Mouse (Mus musculus) small intestine, adult 2 months (tissue): ENCODE data around the gene Cmip. TPM values are rescaled to one million over a fixed set of nuclear protein-coding genes. Genes with fewer than 3 reads are reported as not detected.

Experiments used
- H3K27ac ChIP-seq: fragments of 200-500 bp; 2 replicates; pipeline ENCODE4 v1.5.1; 2012; ENCODE audit warnings: low read depth, low read length, control low read depth, inconsistent platforms; ENCODE audit not compliant: insufficient read depth
- H3K27me3 ChIP-seq: fragments of 200-500 bp; 2 replicates; pipeline ENCODE4 v1.6.1; 2012; ENCODE audit warnings: mild to moderate bottlenecking, moderate library complexity, low read length, inconsistent platforms; ENCODE audit not compliant: control insufficient read depth, insufficient read depth
- H3K36me3 ChIP-seq: fragments of 200-500 bp; 2 replicates; pipeline ENCODE4 v1.6.1; 2012; ENCODE audit warnings: mild to moderate bottlenecking, low read length, control low read depth, inconsistent platforms; ENCODE audit not compliant: control insufficient read depth, insufficient read depth
- H3K4me1 ChIP-seq: fragments of 200-500 bp; 2 replicates; pipeline ENCODE4 v1.6.1; 2012; ENCODE audit warnings: low read length, inconsistent platforms, mixed read lengths; ENCODE audit not compliant: control insufficient read depth, insufficient read depth, insufficient read length
- H3K4me3 ChIP-seq: fragments of 200-500 bp; 2 replicates; pipeline ENCODE4 v1.5.1; 2012; ENCODE audit warnings: low read depth, mild to moderate bottlenecking, control low read depth, inconsistent platforms, low read length, moderate library complexity
- CTCF ChIP-seq: fragments of 200-500 bp; IDR thresholded peaks from 2 replicates; pipeline ENCODE4 v1.5.1; 2012; ENCODE audit warnings: low read depth, mild to moderate bottlenecking, control low read depth, inconsistent platforms, low read length, moderate library complexity, mixed read lengths; ENCODE audit not compliant: insufficient replicate concordance, insufficient read length; ENCODE audit errors: extremely low read depth
- POLR2A ChIP-seq: fragments of 200-500 bp; IDR thresholded peaks from 2 replicates; pipeline ENCODE4 v1.6.1; 2012; ENCODE audit warnings: low read depth, mild to moderate bottlenecking, control low read depth, inconsistent platforms, low read length, moderate library complexity
- WGBS: fragments of 180-500 bp; shearing (Covaris S2); methylation state at CpG from one replicate; pipeline ENCODE4 v1.1.7; 2018; 5-methylcytosine and 5-hydroxymethylcytosine counted together
- polyA plus RNA-seq: library from polyadenylated mRNA; depleted of rRNA; stranded (reverse); fragments of >200 nt; gene quantifications from 2 replicates; pipeline ENCODE4 v1.2.3, GENCODE M21; 2012

Cmip gene
- polyA plus RNA-seq, 1 experiment: 129 TPM

DNA sequence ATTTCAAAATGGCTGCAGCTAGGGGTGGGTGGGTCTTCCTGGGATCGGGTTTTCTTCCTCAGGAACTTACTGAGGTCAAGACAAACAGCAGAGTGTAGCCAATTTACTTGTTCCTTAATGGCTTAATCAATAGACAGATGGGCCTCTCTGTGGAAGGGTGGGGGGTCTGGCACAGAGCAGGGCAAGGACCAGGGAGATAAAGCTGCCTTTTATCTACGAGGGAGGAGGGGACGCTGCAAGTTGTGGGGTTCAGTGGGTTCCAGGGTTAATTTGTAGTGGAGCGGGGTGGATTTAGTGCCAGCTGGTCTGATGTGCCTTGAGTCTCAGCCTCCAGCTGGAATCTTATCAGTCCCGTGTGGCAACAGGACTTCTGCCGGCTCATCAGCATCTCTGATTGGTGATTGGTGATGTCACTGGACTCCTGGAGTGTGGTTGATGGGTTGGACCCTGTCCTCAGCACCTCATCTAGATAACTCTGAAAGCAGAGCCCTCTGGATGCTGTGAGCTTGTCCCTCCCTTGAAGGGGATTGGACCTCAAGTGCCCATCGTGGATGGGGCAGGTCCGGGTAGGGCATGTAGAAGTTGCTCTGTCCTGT is 65.9 kb downstream of the Cmip start:
- Histone ChIP-seq H3K27me3 (no peaks in the 10 kb centered on the region), H3K36me3 (peaks cover 11% of the 10 kb centered on the region; the same call in 1 of the 2 replicates), H3K4me1 (peaks cover 48% of the 10 kb centered on the region), H3K27ac (peak overlapping the region; percentile 48), H3K4me3 (no peak overlapping the region)
- TF ChIP-seq POLR2A (no peak), CTCF (peak; percentile 3; the same call in 1 of the 2 replicates)
- 22% methylated on average over 8 of the region's 8 CpGs for WGBS

DNA sequence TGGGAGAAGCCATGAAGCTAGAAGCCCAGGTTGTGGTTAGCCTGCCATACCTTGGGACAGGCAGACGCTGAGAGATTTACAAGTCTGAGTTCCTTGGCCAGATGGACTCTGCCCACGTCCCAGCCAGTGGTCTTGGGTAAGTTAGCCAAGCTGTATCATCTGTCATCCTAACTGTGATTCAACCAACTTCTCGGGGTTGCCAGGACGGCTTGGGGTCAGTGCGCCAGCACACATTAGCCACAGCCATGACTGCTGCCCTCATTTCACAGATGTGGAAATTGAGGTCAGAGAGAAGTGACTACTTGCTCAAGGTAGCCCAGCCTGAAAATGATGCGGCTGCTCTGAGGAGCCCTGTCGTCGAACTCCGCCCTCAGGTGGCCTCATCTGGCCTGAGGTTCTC is 68.0 kb downstream of the Cmip start:
- WGBS: 83% methylated on average over 9 of the region's 9 CpGs
- H3K27me3 ChIP-seq: no peaks in the 10 kb centered on the region
- peaks cover 58% of the 10 kb centered on the region for H3K4me1 ChIP-seq

DNA sequence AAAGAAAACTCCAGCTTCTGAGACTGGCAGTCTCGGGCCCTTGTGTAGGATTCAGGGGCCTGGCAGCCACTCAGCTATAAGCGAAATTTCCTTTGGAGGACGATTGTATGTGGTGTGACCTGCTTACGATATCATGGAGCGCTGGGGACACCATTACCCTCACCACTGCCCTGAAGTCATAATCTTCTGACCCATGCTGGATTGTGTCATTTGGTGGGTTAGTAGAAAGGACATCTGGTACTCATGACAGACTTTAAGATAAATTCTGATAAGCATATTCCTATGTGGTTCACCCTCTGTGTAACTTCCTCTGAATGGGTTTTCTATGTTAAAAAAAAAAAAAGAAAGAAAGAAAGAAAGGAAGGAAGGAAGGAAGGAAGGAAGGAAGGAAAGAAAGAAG is 69.9 kb downstream of the Cmip start:
- H3K36me3 ChIP-seq: peaks cover 5% of the 10 kb centered on the region; the same call in 1 of the 2 replicates
- peak overlapping the region; percentile 94 for H3K27ac ChIP-seq
- no peak for TF ChIP-seq CTCF
- TF ChIP-seq POLR2A: no peak
- H3K27me3 ChIP-seq: no peaks in the 10 kb centered on the region
- H3K4me1 ChIP-seq: peaks cover 54% of the 10 kb centered on the region
- no peak overlapping the region for H3K4me3 ChIP-seq
- WGBS: 49% methylated on average over 5 of the region's 5 CpGs

More for the DNA sequence above, 68.0 kb downstream of the Cmip start:
- H3K4me3 ChIP-seq: no peak overlapping the region
- no peak for TF ChIP-seq CTCF
- no peak for TF ChIP-seq POLR2A
- H3K36me3 ChIP-seq: peaks cover 7% of the 10 kb centered on the region; the same call in 1 of the 2 replicates
- H3K27ac ChIP-seq: no peak overlapping the region

DNA sequence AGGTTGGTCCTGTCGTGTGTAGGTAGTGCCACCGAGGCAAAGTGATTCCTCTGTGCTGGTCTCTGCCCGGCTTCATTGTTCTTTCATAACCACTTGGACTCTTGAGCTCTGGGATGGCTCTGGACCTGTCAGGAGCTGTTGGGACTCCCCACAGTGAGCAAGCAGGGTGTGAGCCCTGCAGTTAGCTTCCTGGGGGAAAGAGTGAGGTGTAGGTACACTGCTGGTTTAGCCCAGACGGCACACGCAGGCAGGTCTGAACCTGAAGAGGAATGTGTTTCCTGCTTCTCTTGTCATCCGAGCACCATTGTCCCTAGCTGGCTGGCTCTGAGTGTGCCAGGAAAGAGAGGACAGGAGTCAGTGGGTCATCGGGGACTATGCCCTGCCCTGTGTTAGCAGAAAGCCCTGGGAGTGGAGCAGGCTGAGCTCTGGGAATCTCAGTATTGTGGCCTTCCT is 70.5 kb downstream of the Cmip start:
- 16% methylated on average over 7 of the region's 7 CpGs for WGBS
- H3K27me3 ChIP-seq: no peaks in the 10 kb centered on the region
- H3K27ac ChIP-seq: peak overlapping the region; percentile 94
- peaks cover 5% of the 10 kb centered on the region; the same call in 1 of the 2 replicates for H3K36me3 ChIP-seq
- TF ChIP-seq POLR2A: no peak
- TF ChIP-seq CTCF: no peak
- H3K4me3 ChIP-seq: no peak overlapping the region
- H3K4me1 ChIP-seq: peaks cover 53% of the 10 kb centered on the region

DNA sequence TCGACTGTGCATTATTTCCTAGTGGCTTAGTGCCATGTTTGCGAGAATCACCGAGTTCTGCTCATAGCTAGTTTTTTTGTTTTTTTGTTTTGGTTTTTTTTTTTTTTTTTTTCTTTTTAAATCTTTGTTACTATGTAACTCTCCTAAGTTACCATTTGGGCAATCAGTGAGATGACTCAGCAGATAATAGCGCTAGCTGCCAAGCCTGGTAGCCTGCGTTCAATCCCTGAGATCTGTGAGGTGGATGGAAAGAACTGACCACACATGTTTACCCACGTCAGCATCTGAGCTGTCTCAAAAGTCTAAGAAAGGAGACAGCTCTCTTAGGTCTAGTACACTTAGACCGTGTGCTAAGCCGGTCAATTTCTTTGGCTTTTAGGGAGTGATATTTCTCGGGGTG is 71.9 kb downstream of the Cmip start:
- TF ChIP-seq POLR2A (no peak), CTCF (no peak)
- Histone ChIP-seq H3K27ac (peak overlapping the region; percentile 43), H3K4me1 (peaks cover 57% of the 10 kb centered on the region)

DNA sequence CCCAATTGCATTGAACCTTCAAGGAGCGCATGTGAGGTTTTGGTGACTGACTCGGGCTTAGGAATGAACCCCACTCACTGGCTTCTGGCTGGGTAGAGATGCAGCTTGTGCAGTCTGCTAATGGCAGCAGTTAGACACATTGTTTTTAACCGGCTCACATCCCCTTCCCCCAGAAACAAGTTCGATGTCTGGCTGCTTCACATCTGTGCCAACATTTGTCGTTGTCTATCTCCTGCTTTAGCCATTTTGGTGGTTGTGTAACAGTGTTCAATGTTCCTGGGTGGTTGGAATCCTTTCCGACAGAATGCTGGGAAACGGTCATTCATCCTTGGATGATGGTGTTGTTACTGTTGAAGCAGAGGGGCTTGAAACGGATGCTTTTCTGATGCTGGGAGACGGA is 72.3 kb downstream of the Cmip start:
- H3K4me1 ChIP-seq: peaks cover 54% of the 10 kb centered on the region
- peak overlapping the region; percentile 43 for H3K27ac ChIP-seq
- no peaks in the 10 kb centered on the region for H3K27me3 ChIP-seq
- TF ChIP-seq CTCF (no peak), POLR2A (no peak)
- no peak overlapping the region for H3K4me3 ChIP-seq
- 74% methylated on average over 9 of the region's 9 CpGs for WGBS
- H3K36me3 ChIP-seq: peaks cover 5% of the 10 kb centered on the region; the same call in 1 of the 2 replicates

More for the DNA sequence above, 71.9 kb downstream of the Cmip start:
- H3K4me3 ChIP-seq: no peak overlapping the region
- 51% methylated on average over 9 of the region's 9 CpGs for WGBS
- peaks cover 5% of the 10 kb centered on the region; the same call in 1 of the 2 replicates for H3K36me3 ChIP-seq
- no peaks in the 10 kb centered on the region for H3K27me3 ChIP-seq

DNA sequence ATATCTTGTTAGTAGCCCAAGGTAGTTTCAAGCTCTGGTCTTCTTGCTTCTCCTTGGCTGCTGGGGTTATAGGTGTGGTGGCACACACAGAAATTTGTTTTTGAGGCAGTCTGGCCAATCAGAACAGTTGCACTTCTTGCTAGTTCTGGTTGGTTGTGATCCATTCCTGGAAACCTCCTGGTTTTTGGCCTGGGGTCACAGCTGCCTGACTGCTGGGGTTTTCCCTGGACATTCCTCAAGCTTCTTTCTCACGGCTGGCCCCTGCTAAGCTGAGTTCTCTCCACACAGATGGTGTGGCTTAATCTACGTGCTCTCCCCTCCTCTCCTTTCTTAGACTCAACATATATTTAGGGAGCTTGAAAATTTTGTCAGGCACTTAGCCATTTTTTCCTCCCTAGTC is 73.0 kb downstream of the Cmip start:
- Histone ChIP-seq H3K27ac (no peak overlapping the region), H3K36me3 (peaks cover 2% of the 10 kb centered on the region; the same call in 1 of the 2 replicates), H3K4me3 (no peak overlapping the region), H3K27me3 (no peaks in the 10 kb centered on the region), H3K4me1 (peaks cover 52% of the 10 kb centered on the region)
- no peak for TF ChIP-seq POLR2A
- no peak for TF ChIP-seq CTCF
- 69% methylated on average over 2 of the region's 2 CpGs for WGBS
